Mouse (Mus musculus) embryonic facial prominence, embryonic 10.5 days (tissue): ENCODE data around the gene C1s2. TPM values are rescaled to one million over a fixed set of nuclear protein-coding genes. Genes with fewer than 3 reads are reported as not detected.
"Not testable (repeated sequence)": the region's sequence is repeated elsewhere in the genome, so short reads cannot be mapped to it uniquely, and the experiment has no call there.

Source experiments
- DNase-seq: peaks from one replicate; pipeline ENCODE4 v3.0.0-alpha.2; 2017; ENCODE audit warnings: low spot score
- H3K27ac ChIP-seq: fragments of 300-500 bp; sonication (generic); replicated peaks from 2 replicates; pipeline ENCODE4 v1.5.1; 2016; ENCODE audit warnings: mild to moderate bottlenecking
- H3K27me3 ChIP-seq: fragments of 300-500 bp; sonication (generic); replicated peaks from 2 replicates; pipeline ENCODE4 v1.6.1; 2016; ENCODE audit warnings: low read depth, mild to moderate bottlenecking; ENCODE audit not compliant: poor library complexity, severe bottlenecking
- H3K36me3 ChIP-seq: fragments of 300-500 bp; sonication (generic); replicated peaks from 2 replicates; pipeline ENCODE4 v1.6.1; 2016; ENCODE audit warnings: mild to moderate bottlenecking, moderate library complexity
- H3K4me1 ChIP-seq: fragments of 300-500 bp; sonication (generic); 2 replicates; pipeline ENCODE4 v1.6.1; 2016
- H3K4me3 ChIP-seq: fragments of 300-500 bp; sonication (generic); 2 replicates; pipeline ENCODE4 v1.5.1; 2016; ENCODE audit warnings: mild to moderate bottlenecking, moderate library complexity
- H3K9me3 ChIP-seq: fragments of 300-500 bp; sonication (generic); 2 replicates; pipeline ENCODE4 v1.6.1; 2016; ENCODE audit warnings: mild to moderate bottlenecking
- WGBS: fragments of 180-500 bp; shearing (Covaris S2); methylation state at CpG from one replicate; pipeline ENCODE4 v1.1.7; 2016; 5-methylcytosine and 5-hydroxymethylcytosine counted together
- polyA plus RNA-seq: library from polyadenylated mRNA; unstranded; fragments of >200 nt; fragmentation: Nextera tagmentation; extraction: Ambion mirVana; gene quantifications from 2 replicates; pipeline ENCODE4 v1.2.1, GENCODE M21; 2016

The C1s2 gene
- polyA plus RNA-seq, 1 experiment from 2014 or later: not detected

DNA sequence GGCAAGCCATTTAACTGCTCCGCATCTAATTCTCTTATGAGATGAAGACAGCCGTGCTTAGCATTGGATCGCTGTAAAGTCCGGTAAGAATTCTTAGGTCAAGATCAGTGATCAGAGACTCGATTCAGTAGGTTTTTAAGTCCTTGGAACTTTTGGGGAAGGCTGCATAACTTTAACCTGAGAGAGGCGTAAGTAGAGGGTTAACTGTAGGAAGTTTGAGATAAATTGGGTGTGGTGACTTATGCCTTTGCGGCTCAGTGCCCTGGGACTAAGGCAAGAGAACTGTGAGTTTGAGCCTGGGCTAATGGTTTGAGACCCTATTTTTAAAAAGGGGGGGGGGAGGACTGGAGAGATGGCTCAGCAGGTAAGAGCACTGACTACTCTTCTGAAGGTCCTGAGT is 28.4 kb upstream of the C1s2 start:
- H3K4me1 ChIP-seq: peaks cover 12% of the 10 kb centered on the region
- no peaks in the 10 kb centered on the region for H3K9me3 ChIP-seq
- no peaks in the 10 kb centered on the region for H3K27me3 ChIP-seq
- DNase-seq: no peak
- H3K4me3 ChIP-seq: no peak overlapping the region
- WGBS: 90% methylated on average over 7 of the region's 7 CpGs
- no peak overlapping the region for H3K27ac ChIP-seq
- 0 out of 2 replicates have a peak, but pooled peaks cover 3% of the 10 kb centered on the region for H3K36me3 ChIP-seq

DNA sequence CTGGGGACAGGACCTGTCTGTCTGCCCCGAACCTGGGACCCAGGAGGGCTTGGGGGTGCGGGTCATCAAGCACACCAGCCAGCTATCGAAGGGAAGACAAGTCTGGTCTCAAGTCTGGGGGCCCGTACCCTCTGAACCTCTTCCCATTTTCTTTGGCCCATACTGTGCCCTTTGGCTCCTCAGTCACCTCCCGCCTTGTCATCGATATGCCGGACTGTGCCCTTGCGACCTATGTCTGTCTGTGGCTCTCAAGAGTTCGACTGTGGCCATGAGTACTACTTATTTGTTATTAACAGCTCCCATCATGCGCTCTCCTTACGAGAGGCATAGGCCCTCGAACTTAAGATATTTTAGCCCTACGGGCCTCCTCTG is 27.5 kb upstream of the C1s2 start:
- WGBS: 23% methylated on average over 13 of the region's 13 CpGs
- H3K27ac ChIP-seq: peak overlapping the region; percentile 88
- H3K4me1 ChIP-seq: peaks cover 12% of the 10 kb centered on the region
- DNase-seq: no peak
- peak overlapping the region; percentile 79 for H3K4me3 ChIP-seq
- H3K27me3 ChIP-seq: no peaks in the 10 kb centered on the region
- H3K36me3 ChIP-seq: 0 out of 2 replicates have a peak, but pooled peaks cover 3% of the 10 kb centered on the region
- H3K9me3 ChIP-seq: no peaks in the 10 kb centered on the region

DNA sequence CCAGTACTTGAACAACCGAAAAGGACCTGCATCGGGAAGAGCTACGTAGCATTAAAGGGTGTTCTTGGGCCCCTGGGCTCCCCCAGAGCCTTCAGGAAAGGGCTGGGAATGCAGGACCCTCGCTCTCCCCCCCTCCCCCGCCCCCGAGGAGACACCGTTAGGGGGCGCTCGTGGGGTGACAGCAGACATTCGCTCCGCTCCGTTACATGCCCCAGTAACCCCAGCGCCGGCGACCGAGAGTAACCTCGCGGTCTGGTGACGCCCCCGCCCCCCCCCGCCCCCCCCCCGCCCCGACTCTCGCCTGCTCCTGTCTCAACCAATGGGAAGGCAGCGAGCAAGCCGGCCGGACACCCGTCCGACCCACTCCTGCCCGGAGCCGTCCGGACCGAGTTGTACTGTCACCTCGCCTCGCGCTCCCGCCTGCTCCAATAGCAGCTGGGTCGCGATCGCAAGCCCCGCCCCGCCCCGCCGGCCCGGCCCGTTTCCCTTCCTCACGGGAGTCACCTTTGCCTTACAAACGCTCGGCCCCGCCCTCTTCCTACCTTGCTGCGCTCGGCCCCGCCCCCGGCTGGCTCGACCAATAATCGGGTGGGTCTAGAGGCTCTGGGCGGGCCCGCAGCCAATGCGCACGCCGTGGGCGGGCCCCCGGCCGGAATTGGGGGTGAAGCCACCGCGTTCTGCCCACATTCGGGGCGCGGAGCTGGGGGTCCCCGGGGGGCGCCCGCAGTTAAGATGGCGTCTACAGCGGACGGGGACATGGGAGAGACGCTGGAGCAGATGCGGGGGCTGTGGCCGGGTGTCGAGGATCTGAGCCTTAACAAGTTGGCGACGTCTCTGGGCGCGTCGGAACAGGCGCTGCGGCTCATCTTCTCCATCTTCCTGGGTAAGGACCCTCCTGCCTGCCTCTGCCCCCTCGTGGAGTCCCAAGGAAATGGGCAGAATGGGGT is 26.9 kb upstream of the C1s2 start, which contains the start of gene Lpcat3:
Lpcat3 (plus strand) TSS at position 551 of the 947 bp plus-strand sequence.
- H3K36me3 ChIP-seq: no peaks in the 10 kb centered on the region
- H3K27me3 ChIP-seq: no peaks in the 10 kb centered on the region
- no peaks in the 10 kb centered on the region for H3K9me3 ChIP-seq
- H3K4me1 ChIP-seq: peaks cover 12% of the 10 kb centered on the region
- DNase-seq: peak; percentile 100
- H3K27ac ChIP-seq: peak within 1 kb of the TSS; percentile 88
- under 1% methylated on average over 77 of the region's 87 CpGs for WGBS
- H3K4me3 ChIP-seq: peak within 1 kb of the TSS; percentile 79

DNA sequence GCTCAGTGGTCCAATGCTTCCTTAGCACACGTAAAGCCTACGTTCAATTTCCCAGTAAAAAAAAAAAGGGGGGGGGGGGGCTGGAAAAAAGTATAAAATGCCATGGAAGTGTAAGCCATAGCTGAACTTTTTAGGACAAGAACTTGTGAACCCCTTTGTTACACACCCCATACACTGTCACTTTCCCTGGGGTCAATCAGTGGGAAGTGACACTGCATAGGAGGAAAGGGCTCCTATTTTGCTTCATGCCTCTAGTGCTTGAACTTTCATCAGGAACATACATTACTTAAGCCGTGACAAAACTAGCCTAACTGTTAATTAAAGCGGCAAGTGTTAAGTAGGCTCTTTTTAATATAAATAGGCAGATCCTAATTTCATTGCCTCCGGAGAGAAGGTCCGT is 26.1 kb upstream of the C1s2 start:
- Histone ChIP-seq H3K27ac (peak overlapping the region; percentile 88), H3K4me3 (peak overlapping the region; percentile 79)
- 33% methylated on average over 6 of the region's 6 CpGs for WGBS

DNA sequence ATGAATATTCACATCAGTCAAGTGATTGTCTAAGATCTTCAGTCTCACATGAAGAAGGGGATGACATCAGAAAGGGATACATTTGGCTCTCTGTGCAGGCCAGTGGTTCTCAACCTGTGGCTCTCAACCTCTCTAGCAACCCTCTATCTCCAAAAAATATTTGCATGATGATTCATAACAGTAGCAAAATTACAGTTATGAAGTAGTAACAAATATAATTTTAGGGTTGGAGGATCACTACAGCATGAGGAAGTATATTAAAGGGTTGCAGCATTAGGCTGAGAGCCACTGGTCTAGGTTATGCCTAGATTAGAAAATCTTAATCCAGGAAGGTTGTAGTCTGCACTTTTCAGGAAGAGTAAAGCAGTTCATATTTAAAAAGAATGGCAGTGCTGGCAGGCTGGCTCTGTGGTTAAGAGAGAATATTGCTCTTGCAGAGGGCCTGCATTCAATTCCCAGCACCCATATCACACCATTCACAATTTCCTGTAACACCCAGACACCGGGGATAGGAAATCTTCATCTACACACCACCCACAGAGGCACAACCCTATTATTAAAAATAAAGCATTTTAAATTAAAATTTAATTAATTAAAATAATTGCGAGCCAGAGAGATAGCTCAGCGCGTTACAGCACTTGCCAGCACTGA is 25.4 kb upstream of the C1s2 start:
- Histone ChIP-seq H3K27ac (no peak overlapping the region), H3K27me3 (no peaks in the 10 kb centered on the region), H3K36me3 (no peaks in the 10 kb centered on the region), H3K4me1 (peaks cover 12% of the 10 kb centered on the region), H3K9me3 (no peaks in the 10 kb centered on the region), H3K4me3 (no peak overlapping the region)
- no peak for DNase-seq
- 95% methylated on average over 4 of the region's 4 CpGs for WGBS

More for the DNA sequence above, 26.1 kb upstream of the C1s2 start:
- no peak for DNase-seq
- Histone ChIP-seq H3K9me3 (no peaks in the 10 kb centered on the region), H3K4me1 (peaks cover 12% of the 10 kb centered on the region), H3K36me3 (no peaks in the 10 kb centered on the region), H3K27me3 (no peaks in the 10 kb centered on the region)

DNA sequence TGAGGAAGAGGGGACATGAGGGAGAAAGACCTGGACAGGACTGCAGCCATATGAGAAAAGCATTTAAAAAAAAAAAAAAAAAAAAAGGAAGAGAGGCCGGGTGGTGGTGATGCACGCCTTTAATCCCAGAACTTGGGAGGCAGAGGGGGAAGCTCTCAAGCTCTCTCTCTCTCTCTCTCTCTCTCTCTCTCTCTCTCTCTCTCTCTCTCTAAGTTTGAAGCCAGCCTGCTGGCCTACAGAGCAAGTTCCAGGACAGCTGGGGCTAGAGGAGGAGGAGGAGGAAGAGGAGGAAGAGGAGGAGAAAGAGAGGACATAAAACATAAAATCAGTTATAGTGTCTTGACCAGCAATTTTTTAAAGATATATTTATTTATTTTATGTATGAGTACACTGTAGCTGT is 22.2 kb upstream of the C1s2 start:
- H3K27ac ChIP-seq: no peak overlapping the region
- no peak for DNase-seq
- H3K4me1 ChIP-seq: no peaks in the 10 kb centered on the region
- peaks cover 8% of the 10 kb centered on the region; the same call in 1 of the 2 replicates for H3K9me3 ChIP-seq
- H3K36me3 ChIP-seq: no peaks in the 10 kb centered on the region
- no peak overlapping the region for H3K4me3 ChIP-seq
- 94% methylated on average over 2 of the region's 2 CpGs for WGBS
- H3K27me3 ChIP-seq: no peaks in the 10 kb centered on the region

DNA sequence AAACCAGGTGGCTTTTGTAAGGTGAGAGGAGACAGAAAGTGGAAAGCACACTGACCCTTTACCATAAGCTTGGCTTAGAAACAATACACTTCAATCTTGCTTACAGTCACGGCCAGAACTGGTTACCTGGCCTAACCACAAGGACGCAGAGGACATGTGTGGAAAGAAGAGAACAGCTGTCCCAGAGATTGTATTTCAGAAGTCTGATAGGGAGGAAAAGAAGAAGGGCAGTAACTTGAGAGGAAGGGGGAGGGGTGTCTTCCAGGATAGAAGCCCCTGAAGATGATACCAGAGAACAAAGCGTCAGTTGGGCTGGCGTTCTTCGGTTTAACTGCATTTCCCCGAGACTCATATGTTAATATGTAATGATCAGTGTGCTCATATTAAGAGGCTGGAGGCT is 20.0 kb upstream of the C1s2 start:
- H3K4me1 ChIP-seq: no peaks in the 10 kb centered on the region
- no peak overlapping the region for H3K4me3 ChIP-seq
- H3K36me3 ChIP-seq: no peaks in the 10 kb centered on the region
- no peaks in the 10 kb centered on the region for H3K27me3 ChIP-seq
- H3K9me3 ChIP-seq: peaks cover 14% of the 10 kb centered on the region; the same call in 1 of the 2 replicates
- no peak for DNase-seq
- H3K27ac ChIP-seq: no peak overlapping the region
- WGBS: 63% methylated on average over 6 of the region's 6 CpGs

DNA sequence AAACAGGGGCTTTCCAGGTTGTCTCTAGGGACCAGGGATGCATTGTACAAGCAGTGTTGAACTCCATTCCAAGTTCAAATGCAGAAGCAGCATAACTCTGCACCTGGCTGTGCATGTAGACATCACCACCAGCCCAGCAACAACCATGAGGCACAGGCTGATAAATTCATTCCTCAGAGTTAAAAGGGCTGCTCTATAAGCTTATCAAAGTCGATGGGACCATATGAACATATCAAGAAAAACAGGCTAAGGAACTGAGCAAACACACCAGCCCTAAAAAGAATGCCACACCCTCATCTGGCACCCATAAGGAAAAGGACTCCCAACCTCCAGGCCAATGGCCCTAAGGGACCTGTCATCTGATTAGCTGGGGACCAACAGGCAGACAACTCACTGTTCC is 10.5 kb upstream of the C1s2 start:
- no peaks in the 10 kb centered on the region for H3K27me3 ChIP-seq
- no peaks in the 10 kb centered on the region for H3K4me1 ChIP-seq
- 74% methylated on average over 1 of the region's 1 CpGs for WGBS
- no peak overlapping the region for H3K4me3 ChIP-seq
- no peaks in the 10 kb centered on the region for H3K36me3 ChIP-seq
- no peaks in the 10 kb centered on the region for H3K9me3 ChIP-seq
- no peak for DNase-seq
- H3K27ac ChIP-seq: no peak overlapping the region

DNA sequence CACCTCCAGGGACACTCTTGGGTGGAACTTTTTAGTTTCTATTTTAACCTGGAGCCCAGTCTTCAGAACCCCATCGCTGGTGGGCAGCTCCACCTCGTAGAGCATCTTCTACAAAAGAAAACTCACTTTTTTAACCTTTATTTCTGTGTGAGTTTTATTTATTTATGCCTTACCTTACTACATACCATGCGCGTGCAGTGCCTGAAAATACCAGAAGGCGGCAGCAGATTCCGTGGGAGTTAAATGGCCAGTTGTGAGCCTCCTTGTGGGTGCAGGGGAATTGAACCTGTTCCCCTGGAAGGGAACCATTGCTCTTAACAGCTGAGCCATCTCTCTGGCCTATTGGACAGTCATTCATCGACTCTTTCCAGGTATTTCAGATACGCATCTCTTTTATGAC is 5.1 kb upstream of the C1s2 start:
- no peak overlapping the region for H3K27ac ChIP-seq
- no peaks in the 10 kb centered on the region for H3K27me3 ChIP-seq
- WGBS: 39% methylated on average over 8 of the region's 8 CpGs
- H3K4me3 ChIP-seq: no peak overlapping the region
- no peaks in the 10 kb centered on the region for H3K4me1 ChIP-seq
- H3K36me3 ChIP-seq: no peaks in the 10 kb centered on the region
- no peaks in the 10 kb centered on the region for H3K9me3 ChIP-seq
- DNase-seq: peak; percentile 61

DNA sequence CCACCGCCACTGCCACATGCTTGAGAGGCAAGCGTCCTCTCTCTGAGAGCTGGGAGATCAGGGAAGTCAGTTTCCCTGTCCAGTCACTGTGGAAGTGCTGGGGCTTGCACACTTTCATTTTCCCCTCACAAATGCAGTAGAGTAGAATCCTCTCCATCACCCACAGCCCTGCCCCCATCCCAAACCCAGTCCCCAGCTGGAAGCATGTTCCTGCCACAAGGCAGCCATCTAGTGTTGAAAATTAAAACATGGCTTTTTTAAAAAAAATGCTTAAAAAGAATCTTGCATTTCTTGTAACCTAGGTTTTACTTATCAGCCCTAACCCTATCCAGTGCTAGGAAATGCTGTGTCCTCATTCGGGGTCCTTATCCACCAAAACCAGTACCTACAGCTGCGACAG is 4.2 kb upstream of the C1s2 start:
- H3K4me3 ChIP-seq: no peak overlapping the region
- H3K36me3 ChIP-seq: no peaks in the 10 kb centered on the region
- DNase-seq: no peak
- no peaks in the 10 kb centered on the region for H3K9me3 ChIP-seq
- H3K27me3 ChIP-seq: no peaks in the 10 kb centered on the region
- H3K4me1 ChIP-seq: no peaks in the 10 kb centered on the region
- no peak overlapping the region for H3K27ac ChIP-seq
- WGBS: 87% methylated on average over 4 of the region's 4 CpGs

DNA sequence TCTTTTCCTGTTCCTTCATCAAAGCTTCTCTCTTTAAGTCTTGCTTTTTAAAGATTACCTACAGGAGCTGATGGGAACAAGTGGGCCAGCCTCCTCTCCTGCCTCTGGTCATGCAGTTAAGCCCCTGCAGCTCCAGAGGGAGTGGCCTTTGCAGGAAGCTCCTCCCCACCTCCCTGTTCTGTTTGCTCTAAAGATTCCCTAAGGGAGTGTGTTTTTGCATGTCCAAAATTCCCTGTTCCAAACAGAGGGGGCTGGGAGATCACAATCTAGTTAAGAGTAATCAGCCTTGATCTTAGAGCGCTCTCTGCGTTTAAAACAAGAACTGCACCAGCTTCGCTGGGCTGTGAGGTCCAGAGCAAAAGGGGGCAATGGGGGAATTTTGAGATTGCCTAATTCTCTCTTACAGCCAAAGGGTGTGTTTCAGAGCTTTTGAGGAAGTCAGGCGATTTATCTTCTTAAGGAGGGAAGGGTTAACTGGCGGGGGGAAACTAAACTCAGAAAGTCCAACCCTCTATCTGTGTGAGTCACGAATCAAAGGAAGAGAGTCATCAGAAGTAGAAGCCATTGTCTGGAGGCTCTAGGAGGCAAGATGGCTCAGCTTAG is 1.1 kb upstream of the C1s2 start:
- not testable (repeated sequence) for H3K4me1 ChIP-seq, H3K36me3 ChIP-seq, DNase-seq, H3K4me3 ChIP-seq, H3K27ac ChIP-seq, H3K9me3 ChIP-seq, H3K27me3 ChIP-seq
- WGBS: 41% methylated on average over 6 of the region's 6 CpGs

DNA sequence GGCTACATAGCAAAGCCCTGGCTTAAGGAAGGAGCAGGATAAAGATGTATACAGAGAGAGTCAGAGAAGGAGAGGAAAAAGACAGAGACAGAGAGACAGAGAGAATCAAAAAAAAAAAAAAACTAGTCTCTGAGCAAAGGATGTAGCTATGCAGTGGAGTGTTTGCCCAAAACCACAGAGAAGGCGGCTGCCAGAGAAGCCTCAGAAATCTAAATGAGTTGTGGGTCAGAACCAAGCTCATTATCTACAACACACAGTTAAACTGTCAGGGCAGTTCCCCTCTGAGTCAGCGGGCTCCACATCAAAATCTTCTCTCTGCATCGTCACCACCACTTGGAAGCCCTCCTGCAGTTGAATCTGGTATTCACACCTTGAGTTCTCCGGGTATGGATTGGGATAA is 5.1 kb downstream of the C1s2 start:
- Histone ChIP-seq H3K27ac (no peak overlapping the region), H3K4me1 (no peaks in the 10 kb centered on the region), H3K27me3 (no peaks in the 10 kb centered on the region), H3K4me3 (no peak overlapping the region), H3K9me3 (no peaks in the 10 kb centered on the region), H3K36me3 (no peaks in the 10 kb centered on the region)
- no peak for DNase-seq
- WGBS: 84% methylated on average over 4 of the region's 4 CpGs
